35 mouse cellular contexts compared by ENCODE assay signal in genomic region chr3:83117592-83117991, GRCm38 (mm10). TPM values are rescaled to one million over a fixed set of nuclear protein-coding genes. Genes with fewer than 3 reads are reported as not detected.
DNase-seq lines count a peak whose midpoint lies in the region; ATAC-seq and TF ChIP-seq lines count a peak whose summit lies in the region.
"Had no signal": no experiment of that assay in that cellular context is flagged by ENCODE, and none has a peak within 500 bp of the region (broad histone marks: within the 10 kb centered on the region; RNA-seq: fewer than 3 reads in every experiment).

No protein-coding gene starts in this region.

- no peak overlapping the region for H3K4me2 ChIP-seq in embryonic facial prominence, embryonic 14.5 days (ENCODE audit: low read depth, low read length)
- no peak overlapping the region for H3K4me2 ChIP-seq in stomach, postnatal 0 days (replicated peaks; ENCODE audit: low read depth)
- H3K4me2 ChIP-seq: heart, embryonic 15.5 days; hindbrain, embryonic 12.5 days; intestine, embryonic 15.5 days; liver, embryonic 15.5 days; lung, embryonic 15.5 days; midbrain, embryonic 13.5 days; neural tube, embryonic 15.5 days had no signal

- 43% methylated on average over 10 of the region's 10 CpGs for WGBS in embryonic facial prominence, embryonic 14.5 days
- 61% methylated on average over 10 of the region's 10 CpGs for WGBS in stomach, postnatal 0 days

- no peak for ATAC-seq in embryonic facial prominence, embryonic 14.5 days (ENCODE audit: low read depth)
- ATAC-seq in stomach, postnatal 0 days (ENCODE audit: low FRiP score, low TSS enrichment), result no peak
- ATAC-seq: forebrain, embryonic 16.5 days; hindbrain, postnatal 0 days; intestine, embryonic 15.5 days; midbrain, embryonic 13.5 days had no signal

- intact Hi-C loops in heart, postnatal 14 days (cut with DNase I), result no loop called here

- H3K27ac ChIP-seq in embryonic facial prominence, embryonic 14.5 days (replicated peaks; ENCODE audit: low read depth, low read length), result 0 out of 2 replicates have a peak overlapping the region, but pooled peaks have one; percentile 24
- no peak overlapping the region for H3K27ac ChIP-seq in stomach, postnatal 0 days (replicated peaks)
- H3K27ac ChIP-seq: forebrain, embryonic 10.5 days; heart, embryonic 10.5 days; heart, embryonic 15.5 days; hindbrain, embryonic 12.5 days; hindbrain, postnatal 0 days; intestine, embryonic 15.5 days; liver, embryonic 15.5 days; lung, embryonic 15.5 days; macrophage; midbrain, embryonic 13.5 days; neural tube, embryonic 15.5 days had no signal

- no peak overlapping the region for H3K9ac ChIP-seq in embryonic facial prominence, embryonic 14.5 days (ENCODE audit: low read depth, low read length)
- no peak overlapping the region for H3K9ac ChIP-seq in stomach, postnatal 0 days (ENCODE audit: low read length)
- H3K9ac ChIP-seq: heart, embryonic 15.5 days; hindbrain, embryonic 12.5 days; intestine, embryonic 15.5 days; liver, embryonic 15.5 days; lung, embryonic 15.5 days; midbrain, embryonic 13.5 days; neural tube, embryonic 15.5 days had no signal

- peak; percentile 87 for DNase-seq in heart, adult 11 months
- no peak for DNase-seq in heart, postnatal 14 days
- DNase-seq in 3T3-L1 (ENCODE audit: low read depth, low spot score), result peak; percentile 25
- DNase-seq in embryonic facial prominence, embryonic 14.5 days (ENCODE audit: low spot score), result peak; percentile 75
- peak; percentile 7 for DNase-seq in stomach, postnatal 0 days (ENCODE audit: low spot score)
- DNase-seq in ovary, adult 18-20 months (ENCODE audit: low spot score), result no peak
- no peak for DNase-seq in urinary bladder, adult 2 months (ENCODE audit: low spot score)
- DNase-seq: adrenal gland, postnatal 25 days; B cell, adult 2 months; cerebellum, adult 18-20 months; cerebellum, postnatal 10 days; gastrocnemius, postnatal 10 days; heart, postnatal 36 days; kidney, adult 9 months; kidney, postnatal 10 days; layer of hippocampus, postnatal 36 days; right cerebral cortex, postnatal 25 days; thymus, adult 18-20 months; thymus, postnatal 25 days had no signal

- no peaks in the 10 kb centered on the region for H3K36me3 ChIP-seq in embryonic facial prominence, embryonic 14.5 days (ENCODE audit: control insufficient read depth, insufficient read depth, low read length)
- H3K36me3 ChIP-seq in stomach, postnatal 0 days (ENCODE audit: control insufficient read depth, insufficient read depth, low read length), result no peaks in the 10 kb centered on the region
- H3K36me3 ChIP-seq: forebrain, embryonic 10.5 days; heart, embryonic 10.5 days; heart, embryonic 15.5 days; hindbrain, embryonic 12.5 days; intestine, embryonic 15.5 days; liver, embryonic 15.5 days; lung, embryonic 15.5 days; midbrain, embryonic 13.5 days; neural tube, embryonic 15.5 days had no signal

- no peaks in the 10 kb centered on the region for H3K9me3 ChIP-seq in embryonic facial prominence, embryonic 14.5 days (ENCODE audit: control insufficient read depth, low read length)
- H3K9me3 ChIP-seq in stomach, postnatal 0 days (ENCODE audit: control insufficient read depth, low read length), result no peaks in the 10 kb centered on the region
- H3K9me3 ChIP-seq: forebrain, embryonic 10.5 days; heart, embryonic 10.5 days; heart, embryonic 15.5 days; hindbrain, embryonic 12.5 days; intestine, embryonic 15.5 days; liver, embryonic 15.5 days; lung, embryonic 15.5 days; midbrain, embryonic 13.5 days; neural tube, embryonic 15.5 days had no signal

- no peak for TF ChIP-seq CTCF in stomach, postnatal 0 days (IDR thresholded peaks at IDR 0.05; ENCODE audit: low read depth)

- no peak overlapping the region for H3K4me3 ChIP-seq in embryonic facial prominence, embryonic 14.5 days (ENCODE audit: low read depth, low read length)
- no peak overlapping the region for H3K4me3 ChIP-seq in stomach, postnatal 0 days (ENCODE audit: low read depth, low read length)
- H3K4me3 ChIP-seq: forebrain, embryonic 10.5 days; heart, embryonic 10.5 days; heart, embryonic 15.5 days; hindbrain, embryonic 12.5 days; intestine, embryonic 15.5 days; liver, embryonic 15.5 days; lung, embryonic 15.5 days; midbrain, embryonic 13.5 days; neural tube, embryonic 15.5 days had no signal

- H3K27me3 ChIP-seq in embryonic facial prominence, embryonic 14.5 days (replicated peaks; ENCODE audit: control insufficient read depth, insufficient read depth, low read length), result peaks cover 9% of the 10 kb centered on the region; the same call in 1 of the 2 replicates
- H3K27me3 ChIP-seq in stomach, postnatal 0 days (ENCODE audit: control insufficient read depth, insufficient read depth, low read length), result no peaks in the 10 kb centered on the region
- H3K27me3 ChIP-seq: heart, embryonic 15.5 days; hindbrain, embryonic 12.5 days; intestine, embryonic 15.5 days; liver, embryonic 15.5 days; lung, embryonic 15.5 days; midbrain, embryonic 13.5 days; neural tube, embryonic 15.5 days had no signal

- no peak for TF ChIP-seq EP300 in stomach, postnatal 0 days (optimal IDR thresholded peaks at IDR 0.05)

- peaks cover 9% of the 10 kb centered on the region; the same call in 1 of the 2 replicates for H3K4me1 ChIP-seq in embryonic facial prominence, embryonic 14.5 days (ENCODE audit: control insufficient read depth, insufficient read depth, low read length)
- H3K4me1 ChIP-seq in stomach, postnatal 0 days (replicated peaks; ENCODE audit: control insufficient read depth, insufficient read depth), result no peaks in the 10 kb centered on the region
- H3K4me1 ChIP-seq: heart, embryonic 15.5 days; liver, embryonic 15.5 days; lung, embryonic 15.5 days had no signal

RNA-seq across cellular contexts. Expression of gene Dchs2, which starts 10.2 kb away (rescaled TPM):
- 1 to 10 TPM; 1.0 to 1.3 TPM for total RNA-seq in heart, postnatal 14 days (2021)
- polyA plus RNA-seq in embryonic facial prominence, embryonic 14.5 days (2014; fragmentation: Nextera tagmentation; extraction: Ambion mirVana), result 2.3 and 2.7 TPM in 2 replicates
- 0.35 and 0.53 TPM in 2 replicates for polyA plus RNA-seq in stomach, postnatal 0 days (2015; fragmentation: Nextera tagmentation; extraction: Ambion mirVana)
- polyA plus RNA-seq in urinary bladder, adult 2 months (2012; rRNA removed), result 0.17 and 0.25 TPM in 2 replicates
- total RNA-seq: common myeloid progenitor, adult 5-6 weeks; granulocyte monocyte progenitor cell, adult 5-6 weeks; megakaryocyte-erythroid progenitor cell, adult 5-6 weeks; monocyte, adult 5-6 weeks had no signal
- polyA plus RNA-seq: forebrain, embryonic 10.5 days; macrophage had no signal

Comparison
In these comparisons a context has a peak if more than half of its experiments do, and no peak if none do; other contexts are left out.
1. DNase-seq: peak in heart, adult 11 months (single experiment), 3T3-L1 (single experiment), embryonic facial prominence, embryonic 14.5 days (single experiment) and stomach, postnatal 0 days (single experiment); none in heart, postnatal 14 days (0 of 2), ovary, adult 18-20 months (single experiment) and urinary bladder, adult 2 months (single experiment).